Mouse (Mus musculus) gastrocnemius, adult 18-20 months (tissue): ENCODE measurements around the gene Nfe2. TPM values are rescaled to one million over a fixed set of nuclear protein-coding genes. Genes with fewer than 3 reads are reported as not detected.
"Not testable (repeated sequence)": the region's sequence is repeated elsewhere in the genome, so short reads cannot be mapped to it uniquely, and the experiment has no call there.

Source experiments
- DNase-seq: peaks from one replicate; pipeline ENCODE4 v3.0.0; 2021; ENCODE audit warnings: low spot score
- total RNA-seq, 2 experiments: library from RNA; stranded (reverse); gene quantifications; 2 replicates each; pipeline ENCODE4 v1.2.3; 2021

The Nfe2 gene
- total RNA-seq, 2 experiments from 2014 or later: not detected

- DNase-seq: no peak
Measured at GRCm38 (mm10) chr15:103290843-103291242, 32.6 kb upstream of the Nfe2 start.

- DNase-seq: no peak
Measured at GRCm38 (mm10) chr15:103290417-103290816, 32.2 kb upstream of the Nfe2 start.

GRCm38 (mm10) chr15:103289600-103289999 lies 31.4 kb upstream of the Nfe2 start:
- no peak for DNase-seq

- DNase-seq: peak; percentile 67
Measured at GRCm38 (mm10) chr15:103285778-103286417, 27.7 kb upstream of the Nfe2 start.

- no peak for DNase-seq
Measured at GRCm38 (mm10) chr15:103284647-103285046, 26.4 kb upstream of the Nfe2 start.

GRCm38 (mm10) chr15:103284066-103284465 lies 25.9 kb upstream of the Nfe2 start:
- no peak for DNase-seq

GRCm38 (mm10) chr15:103281465-103282205 lies 23.4 kb upstream of the Nfe2 start:
- DNase-seq: no peak

- no peak for DNase-seq
Measured at GRCm38 (mm10) chr15:103280817-103281464, 22.7 kb upstream of the Nfe2 start.

- no peak for DNase-seq
Measured at GRCm38 (mm10) chr15:103279750-103280149, 21.5 kb upstream of the Nfe2 start.

GRCm38 (mm10) chr15:103277949-103278348 lies 19.7 kb upstream of the Nfe2 start:
- DNase-seq: no peak

- DNase-seq: not testable (repeated sequence)
Measured at GRCm38 (mm10) chr15:103275943-103276342, 17.7 kb upstream of the Nfe2 start.

GRCm38 (mm10) chr15:103272419-103273279 lies 14.4 kb upstream of the Nfe2 start, which contains the start of gene Copz1:
TSS of gene Copz1 (plus strand) at chr15:103272714.
- DNase-seq: peak; percentile 98

GRCm38 (mm10) chr15:103268903-103269302 lies 10.7 kb upstream of the Nfe2 start:
- DNase-seq: no peak

GRCm38 (mm10) chr15:103264794-103265193 lies 6.6 kb upstream of the Nfe2 start:
- DNase-seq: no peak

GRCm38 (mm10) chr15:103259989-103260388 lies 1.8 kb upstream of the Nfe2 start:
- no peak for DNase-seq

GRCm38 (mm10) chr15:103259162-103259561 lies 959 bp upstream of the Nfe2 start:
- DNase-seq: no peak

GRCm38 (mm10) chr15:103256210-103256986 lies 1.8 kb downstream of the Nfe2 start:
- DNase-seq: no peak

- DNase-seq: peak; percentile 43
Measured at GRCm38 (mm10) chr15:103255169-103255568, 3.0 kb downstream of the Nfe2 start.

- DNase-seq: no peak
Measured at GRCm38 (mm10) chr15:103253352-103253751, 4.9 kb downstream of the Nfe2 start.

- DNase-seq: no peak
Measured at GRCm38 (mm10) chr15:103252660-103253059, 5.5 kb downstream of the Nfe2 start.

- DNase-seq: no peak
Measured at GRCm38 (mm10) chr15:103251595-103251994, 6.6 kb downstream of the Nfe2 start.
